Mouse (Mus musculus): Measurements from ENCODE around the gene B4galnt2.

- no peak for TF ChIP-seq POLR2A (IDR thresholded peaks at IDR 0.05; ENCODE audit: borderline replicate concordance, extremely low read depth, insufficient read depth, insufficient read length, poor library complexity, severe bottlenecking)
- TF ChIP-seq CTCF (IDR thresholded peaks at IDR 0.05; ENCODE audit: borderline replicate concordance, extremely low read depth, insufficient read depth, insufficient read length): peak; percentile 17; the same call in 1 of the 2 replicates
Measured at GRCm38 (mm10) chr11:95831641-95832040, 83.0 kb downstream of the B4galnt2 start.
